Mouse (Mus musculus): ENCODE results near the gene D630039A03Rik. TPM values are rescaled to one million over a fixed set of nuclear protein-coding genes. Genes with fewer than 3 reads are reported as not detected.

D630039A03Rik gene
- total RNA-seq, 1 experiment = 0.27 TPM

GRCm38 (mm10) chr4:57952416-57952815, 36.3 kb upstream of the D630039A03Rik start:
- Histone ChIP-seq H3K27ac (ENCODE audit: insufficient read depth, low read depth, low read length, poor library complexity, severe bottlenecking) (no peak overlapping the region), H3K36me3 (ENCODE audit: control insufficient read depth, insufficient read depth, low read length, poor library complexity, severe bottlenecking) (peaks cover 40% of the 10 kb centered on the region), H3K4me1 (ENCODE audit: control insufficient read depth in 2 of 2, insufficient read depth in 2 of 2, low read length in 2 of 2, poor library complexity in 1 of 2) (peaks cover 1 to 7% of the 10 kb centered on the region in 2 experiments; a peak in 1 of 4 replicates), H3K9me3 (ENCODE audit: control insufficient read depth, insufficient read depth, low read depth, low read length) (no peaks in the 10 kb centered on the region), H3K4me3 (ENCODE audit: insufficient read depth in 1 of 2, low read depth in 1 of 2, low read length in 2 of 2, poor library complexity in 1 of 2, severe bottlenecking in 1 of 2) (no peak overlapping the region), H3K9ac (ENCODE audit: insufficient read depth, low read depth, low read length, poor library complexity, severe bottlenecking) (no peak overlapping the region)
- TF ChIP-seq ZNF384 (IDR thresholded peaks at IDR 0.05; ENCODE audit: low read depth, low read length) = no peak
- no peak for TF ChIP-seq MAFK (IDR thresholded peaks at IDR 0.05; ENCODE audit: insufficient read depth, low read depth, low read length)
- no peak for TF ChIP-seq CHD2 (IDR thresholded peaks at IDR 0.05; ENCODE audit: low read depth, low read length)
- no peak for TF ChIP-seq HCFC1 (IDR thresholded peaks at IDR 0.05; ENCODE audit: borderline replicate concordance, insufficient read depth, low read length)
- no peak for TF ChIP-seq ZC3H11A (IDR thresholded peaks at IDR 0.05; ENCODE audit: borderline replicate concordance, low read depth, low read length)
- DNase-seq (ENCODE audit: low read depth, low spot score) = no peak
- in situ Hi-C loops (cut with MboI; ENCODE audit: low sequenced_read_pairs in 2 of 2, unreplicated experiment in 2 of 2) = no loop called here

- in situ Hi-C loops (cut with MboI; ENCODE audit: low sequenced_read_pairs in 2 of 2, unreplicated experiment in 2 of 2) = no loop called here
- H3K9ac ChIP-seq (ENCODE audit: insufficient read depth, low read depth, low read length, poor library complexity, severe bottlenecking) = no peak overlapping the region
- no peak for DNase-seq (ENCODE audit: low read depth, low spot score)
- H3K4me1 ChIP-seq (ENCODE audit: control insufficient read depth in 2 of 2, insufficient read depth in 2 of 2, low read length in 2 of 2, poor library complexity in 1 of 2) = peaks cover 0 to 7% of the 10 kb centered on the region in 2 experiments; a peak in 2 of 4 replicates
- no peak overlapping the region for H3K4me3 ChIP-seq (ENCODE audit: insufficient read depth in 1 of 2, low read depth in 1 of 2, low read length in 2 of 2, poor library complexity in 1 of 2, severe bottlenecking in 1 of 2)
- TF ChIP-seq CHD2 (IDR thresholded peaks at IDR 0.05; ENCODE audit: low read depth, low read length) = no peak
- no peak for TF ChIP-seq ZC3H11A (IDR thresholded peaks at IDR 0.05; ENCODE audit: borderline replicate concordance, low read depth, low read length)
- no peak for TF ChIP-seq HCFC1 (IDR thresholded peaks at IDR 0.05; ENCODE audit: borderline replicate concordance, insufficient read depth, low read length)
- no peak for TF ChIP-seq ZNF384 (IDR thresholded peaks at IDR 0.05; ENCODE audit: low read depth, low read length)
- TF ChIP-seq MAFK (IDR thresholded peaks at IDR 0.05; ENCODE audit: insufficient read depth, low read depth, low read length) = no peak
- H3K27ac ChIP-seq (ENCODE audit: insufficient read depth, low read depth, low read length, poor library complexity, severe bottlenecking) = no peak overlapping the region
- peaks cover 52% of the 10 kb centered on the region for H3K36me3 ChIP-seq (ENCODE audit: control insufficient read depth, insufficient read depth, low read length, poor library complexity, severe bottlenecking)
- H3K9me3 ChIP-seq (ENCODE audit: control insufficient read depth, insufficient read depth, low read depth, low read length) = no peaks in the 10 kb centered on the region
Measured at GRCm38 (mm10) chr4:57949866-57950265, 33.8 kb upstream of the D630039A03Rik start.

DNA sequence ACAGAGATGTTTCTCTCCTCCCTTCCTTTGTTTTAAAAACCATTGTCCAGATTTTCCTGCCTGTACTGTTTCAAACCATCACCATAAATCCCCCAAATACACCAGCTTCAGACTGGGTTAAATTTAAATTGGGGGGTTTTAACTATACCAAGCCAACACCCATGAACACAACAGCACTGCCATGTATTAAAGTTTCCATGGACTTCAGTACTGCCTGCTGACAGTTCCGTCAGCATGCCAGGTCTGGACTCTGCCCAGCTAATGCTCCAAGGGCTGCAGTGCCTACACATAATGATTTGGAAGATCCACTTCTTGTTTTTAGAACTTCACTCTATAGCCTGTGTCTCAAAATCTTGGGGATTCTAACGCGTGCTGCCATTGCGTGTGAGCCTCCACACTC, 31.4 kb upstream of the D630039A03Rik start:
- no peak for DNase-seq (ENCODE audit: low read depth, low spot score)
- TF ChIP-seq CHD2 (IDR thresholded peaks at IDR 0.05; ENCODE audit: low read depth, low read length) (no peak), MAFK (IDR thresholded peaks at IDR 0.05; ENCODE audit: insufficient read depth, low read depth, low read length) (no peak), ZNF384 (IDR thresholded peaks at IDR 0.05; ENCODE audit: low read depth, low read length) (no peak), HCFC1 (IDR thresholded peaks at IDR 0.05; ENCODE audit: borderline replicate concordance, insufficient read depth, low read length) (no peak), ZC3H11A (IDR thresholded peaks at IDR 0.05; ENCODE audit: borderline replicate concordance, low read depth, low read length) (no peak)
- Histone ChIP-seq H3K4me3 (ENCODE audit: insufficient read depth in 1 of 2, low read depth in 1 of 2, low read length in 2 of 2, poor library complexity in 1 of 2, severe bottlenecking in 1 of 2) (no peak overlapping the region), H3K27ac (ENCODE audit: insufficient read depth, low read depth, low read length, poor library complexity, severe bottlenecking) (no peak overlapping the region), H3K9ac (ENCODE audit: insufficient read depth, low read depth, low read length, poor library complexity, severe bottlenecking) (no peak overlapping the region), H3K4me1 (ENCODE audit: control insufficient read depth in 2 of 2, insufficient read depth in 2 of 2, low read length in 2 of 2, poor library complexity in 1 of 2) (peaks cover 0 to 4% of the 10 kb centered on the region in 2 experiments; a peak in 2 of 4 replicates), H3K36me3 (ENCODE audit: control insufficient read depth, insufficient read depth, low read length, poor library complexity, severe bottlenecking) (peaks cover 61% of the 10 kb centered on the region), H3K9me3 (ENCODE audit: control insufficient read depth, insufficient read depth, low read depth, low read length) (no peaks in the 10 kb centered on the region)
- in situ Hi-C loops (cut with MboI; ENCODE audit: low sequenced_read_pairs in 2 of 2, unreplicated experiment in 2 of 2) = no loop called here

GRCm38 (mm10) chr4:57947036-57947435, 30.9 kb upstream of the D630039A03Rik start:
- H3K4me1 ChIP-seq (ENCODE audit: control insufficient read depth in 2 of 2, insufficient read depth in 2 of 2, low read length in 2 of 2, poor library complexity in 1 of 2) = peaks cover 0 to 4% of the 10 kb centered on the region in 2 experiments; a peak in 2 of 4 replicates
- H3K9ac ChIP-seq (ENCODE audit: insufficient read depth, low read depth, low read length, poor library complexity, severe bottlenecking) = no peak overlapping the region
- no peak for DNase-seq (ENCODE audit: low read depth, low spot score)
- no peak overlapping the region for H3K4me3 ChIP-seq (ENCODE audit: insufficient read depth in 1 of 2, low read depth in 1 of 2, low read length in 2 of 2, poor library complexity in 1 of 2, severe bottlenecking in 1 of 2)
- H3K27ac ChIP-seq (ENCODE audit: insufficient read depth, low read depth, low read length, poor library complexity, severe bottlenecking) = no peak overlapping the region
- in situ Hi-C loops (cut with MboI; ENCODE audit: low sequenced_read_pairs in 2 of 2, unreplicated experiment in 2 of 2) = no loop called here
- no peak for TF ChIP-seq CHD2 (IDR thresholded peaks at IDR 0.05; ENCODE audit: low read depth, low read length)
- no peak for TF ChIP-seq MAFK (IDR thresholded peaks at IDR 0.05; ENCODE audit: insufficient read depth, low read depth, low read length)
- no peak for TF ChIP-seq ZNF384 (IDR thresholded peaks at IDR 0.05; ENCODE audit: low read depth, low read length)
- no peak for TF ChIP-seq ZC3H11A (IDR thresholded peaks at IDR 0.05; ENCODE audit: borderline replicate concordance, low read depth, low read length)
- TF ChIP-seq HCFC1 (IDR thresholded peaks at IDR 0.05; ENCODE audit: borderline replicate concordance, insufficient read depth, low read length) = no peak
- no peaks in the 10 kb centered on the region for H3K9me3 ChIP-seq (ENCODE audit: control insufficient read depth, insufficient read depth, low read depth, low read length)
- H3K36me3 ChIP-seq (ENCODE audit: control insufficient read depth, insufficient read depth, low read length, poor library complexity, severe bottlenecking) = peaks cover 60% of the 10 kb centered on the region
